In genomic region chr1:59483521-59484245, GRCm38 (mm10) we compare ENCODE assay signal across 7 mouse cellular contexts. TPM values are rescaled to one million over a fixed set of nuclear protein-coding genes. Genes with fewer than 3 reads are reported as not detected.
DNase-seq lines count a peak whose midpoint lies in the region; ATAC-seq lines count a peak whose summit lies in the region.

No protein-coding gene starts in this region.

- peaks cover 3% of the 10 kb centered on the region; the same call in 1 of the 2 replicates for H3K27me3 ChIP-seq in kidney, embryonic 14.5 days (ENCODE audit: control insufficient read depth, insufficient read depth, low read length)
- peaks cover 30% of the 10 kb centered on the region for H3K27me3 ChIP-seq in liver, embryonic 12.5 days (replicated peaks)
- no peaks in the 10 kb centered on the region for H3K27me3 ChIP-seq in stomach, embryonic 16.5 days (ENCODE audit: control insufficient read depth, insufficient read depth, low read length)

- H3K27ac ChIP-seq in kidney, embryonic 14.5 days (ENCODE audit: low read depth, low read length) = peak overlapping the region; percentile 97
- 0 out of 2 replicates have a peak overlapping the region, but pooled peaks have one; percentile 87 for H3K27ac ChIP-seq in liver, embryonic 12.5 days
- peak overlapping the region; percentile 99 for H3K27ac ChIP-seq in stomach, embryonic 16.5 days (ENCODE audit: low read length)

- peak overlapping the region; percentile 87 for H3K4me3 ChIP-seq in kidney, embryonic 14.5 days (ENCODE audit: low read length)
- H3K4me3 ChIP-seq in liver, embryonic 12.5 days = peak overlapping the region; percentile 70
- peak overlapping the region; percentile 73 for H3K4me3 ChIP-seq in stomach, embryonic 16.5 days (replicated peaks; ENCODE audit: low read length)

- peak; percentile 53 for ATAC-seq in kidney, embryonic 14.5 days (ENCODE audit: low FRiP score, low TSS enrichment)
- ATAC-seq in liver, embryonic 12.5 days = no peak
- ATAC-seq in stomach, embryonic 16.5 days (ENCODE audit: insufficient read depth, low FRiP score) = no peak

- H3K9me3 ChIP-seq in kidney, embryonic 14.5 days (ENCODE audit: control insufficient read depth, low read length) = no peaks in the 10 kb centered on the region
- no peaks in the 10 kb centered on the region for H3K9me3 ChIP-seq in liver, embryonic 12.5 days (replicated peaks)
- no peaks in the 10 kb centered on the region for H3K9me3 ChIP-seq in stomach, embryonic 16.5 days (replicated peaks; ENCODE audit: control insufficient read depth, low read length)

- peak overlapping the region; percentile 91 for H3K4me2 ChIP-seq in kidney, embryonic 14.5 days (replicated peaks; ENCODE audit: low read depth, low read length)
- peak overlapping the region; percentile 99 for H3K4me2 ChIP-seq in liver, embryonic 12.5 days
- H3K4me2 ChIP-seq in stomach, embryonic 16.5 days (ENCODE audit: low read depth, low read length) = peak overlapping the region; percentile 99

- peaks cover 31% of the 10 kb centered on the region for H3K4me1 ChIP-seq in kidney, embryonic 14.5 days (ENCODE audit: control insufficient read depth, insufficient read depth, low read length)
- peaks cover 74% of the 10 kb centered on the region for H3K4me1 ChIP-seq in liver, embryonic 12.5 days
- peaks cover 44% of the 10 kb centered on the region for H3K4me1 ChIP-seq in stomach, embryonic 16.5 days (ENCODE audit: control insufficient read depth, insufficient read depth, low read length)

- peaks cover 13% of the 10 kb centered on the region for H3K36me3 ChIP-seq in kidney, embryonic 14.5 days (ENCODE audit: control insufficient read depth, insufficient read depth, low read length)
- H3K36me3 ChIP-seq in liver, embryonic 12.5 days = peaks cover 15% of the 10 kb centered on the region
- H3K36me3 ChIP-seq in stomach, embryonic 16.5 days (ENCODE audit: control insufficient read depth, insufficient read depth, low read length) = no peaks in the 10 kb centered on the region

- 1% methylated on average over 46 of the region's 46 CpGs for WGBS in kidney, embryonic 14.5 days
- 15% methylated on average over 46 of the region's 46 CpGs for WGBS in liver, embryonic 12.5 days (ENCODE audit: insufficient replicate concordance)
- 3% methylated on average over 46 of the region's 46 CpGs for WGBS in stomach, embryonic 16.5 days

- DNase-seq in adrenal gland, postnatal 14 days = peak; percentile 84
- peak; percentile 79 for DNase-seq in embryo, embryonic 9.5 days (ENCODE audit: extremely low spot score)
- DNase-seq in heart, adult 9 months (ENCODE audit: low spot score in 2 of 2) = peak; percentile 49 to 59
- peak; percentile 41 for DNase-seq in naive thymus-derived CD4-positive, alpha-beta T cell, adult 2 months (ENCODE audit: low read depth)

- peak overlapping the region; percentile 97 for H3K9ac ChIP-seq in kidney, embryonic 14.5 days (ENCODE audit: low read depth, low read length)
- peak overlapping the region; percentile 81 for H3K9ac ChIP-seq in liver, embryonic 12.5 days
- H3K9ac ChIP-seq in stomach, embryonic 16.5 days (ENCODE audit: low read length) = peak overlapping the region; percentile 90

RNA-seq across cellular contexts. Expression of gene Fzd7, which starts 1.5 kb away (rescaled TPM):
- 13.7 and 13.9 TPM in 2 replicates for total RNA-seq in adrenal gland, postnatal 14 days (2021)
- polyA plus RNA-seq in kidney, embryonic 14.5 days (2014; fragmentation: Nextera tagmentation; extraction: Ambion mirVana) = 20.1 and 29.2 TPM in 2 replicates
- polyA plus RNA-seq in liver, embryonic 12.5 days (2016; fragmentation: Nextera tagmentation; extraction: Ambion mirVana) = 5.3 and 5.4 TPM in 2 replicates
- polyA plus RNA-seq in stomach, embryonic 16.5 days (2015; fragmentation: Nextera tagmentation; extraction: Ambion mirVana) = 5.3 and 5.8 TPM in 2 replicates

RNA-seq across cellular contexts. Expression of gene Gm973, which starts 32.4 kb away (rescaled TPM):
- 4.7 and 5.5 TPM in 2 replicates for total RNA-seq in adrenal gland, postnatal 14 days (2021)
- 0.90 and 1.4 TPM in 2 replicates for polyA plus RNA-seq in kidney, embryonic 14.5 days (2014; fragmentation: Nextera tagmentation; extraction: Ambion mirVana)
- not detected in 2 replicates for polyA plus RNA-seq in liver, embryonic 12.5 days (2016; fragmentation: Nextera tagmentation; extraction: Ambion mirVana)
- 0.34 and 0.35 TPM in 2 replicates for polyA plus RNA-seq in stomach, embryonic 16.5 days (2015; fragmentation: Nextera tagmentation; extraction: Ambion mirVana)
